Mouse (Mus musculus): ENCODE results near the gene Anpep.

- TF ChIP-seq CTCF (conservative IDR thresholded peaks at IDR 0.05; ENCODE audit: low read length) (no peak), NANOG (IDR thresholded peaks at IDR 0.05; ENCODE audit: borderline replicate concordance, low read length) (no peak)
Measured at GRCm38 (mm10) chr7:79880033-79880432, 19.2 kb upstream of the Anpep start.

All from E14TG2a.4 (cell line).